Mouse (Mus musculus) lung, postnatal 4 days (tissue): ENCODE results near the gene Eps15l1.
A peak's percentile ranks its signal among the peaks of the same experiment; 100 is the strongest.

Experiments
- DNase-seq, 2 experiments: peaks; one replicate each; pipeline ENCODE4 v3.0.0; 2021

Eps15l1 gene

GRCm38 (mm10) chr8:72421362-72422335 lies at the start of gene Eps15l1:
Eps15l1 (minus strand) TSS chr8:72421460.
- DNase-seq: peak; percentile 99

- no peak for DNase-seq
Observed at GRCm38 (mm10) chr8:72470684-72471083, 49.4 kb upstream of the Eps15l1 start.

GRCm38 (mm10) chr8:72469984-72470383 lies 48.7 kb upstream of the Eps15l1 start:
- no peak for DNase-seq

GRCm38 (mm10) chr8:72469243-72469642 lies 48.0 kb upstream of the Eps15l1 start:
- no peak for DNase-seq

GRCm38 (mm10) chr8:72464211-72464610 lies 43.0 kb upstream of the Eps15l1 start:
- DNase-seq: no peak

GRCm38 (mm10) chr8:72459881-72460533 lies 38.7 kb upstream of the Eps15l1 start:
- DNase-seq: no peak

- no peak for DNase-seq
Observed at GRCm38 (mm10) chr8:72458457-72458856, 37.2 kb upstream of the Eps15l1 start.

- no peak for DNase-seq
Observed at GRCm38 (mm10) chr8:72457806-72458205, 36.5 kb upstream of the Eps15l1 start.

GRCm38 (mm10) chr8:72455317-72455716 lies 34.1 kb upstream of the Eps15l1 start:
- DNase-seq: no peak

- DNase-seq: no peak
Observed at GRCm38 (mm10) chr8:72453904-72454303, 32.6 kb upstream of the Eps15l1 start.

GRCm38 (mm10) chr8:72451516-72451915 lies 30.3 kb upstream of the Eps15l1 start:
- DNase-seq: no peak

- DNase-seq: no peak
Observed at GRCm38 (mm10) chr8:72445071-72445470, 23.8 kb upstream of the Eps15l1 start.

GRCm38 (mm10) chr8:72443994-72444350 lies 22.7 kb upstream of the Eps15l1 start:
- DNase-seq: no peak

- peak; percentile 98 for DNase-seq
Observed at GRCm38 (mm10) chr8:72443338-72443993, 22.2 kb upstream of the Eps15l1 start, which contains the start of the genes Calr3 and 1700030K09Rik. Calr3 (minus strand) TSS chr8:72443870. 1700030K09Rik (plus strand) TSS chr8:72443880.

GRCm38 (mm10) chr8:72438248-72439015 lies 17.2 kb upstream of the Eps15l1 start:
- DNase-seq: no peak

GRCm38 (mm10) chr8:72434952-72435351 lies 13.7 kb upstream of the Eps15l1 start:
- DNase-seq: no peak

GRCm38 (mm10) chr8:72429676-72430075 lies 8.4 kb upstream of the Eps15l1 start:
- peak; percentile 30 to 48 for DNase-seq

GRCm38 (mm10) chr8:72422926-72423325 lies 1.7 kb upstream of the Eps15l1 start:
- no peak for DNase-seq

- peak; percentile 70 to 71 for DNase-seq
Observed at GRCm38 (mm10) chr8:72420571-72421361, 494 bp downstream of the Eps15l1 start.

- no peak for DNase-seq
Observed at GRCm38 (mm10) chr8:72418073-72418472, 3.2 kb downstream of the Eps15l1 start.

GRCm38 (mm10) chr8:72415252-72415651 lies 6.0 kb downstream of the Eps15l1 start:
- DNase-seq: no peak

- DNase-seq: no peak
Observed at GRCm38 (mm10) chr8:72413839-72414238, 7.4 kb downstream of the Eps15l1 start.
